Mouse (Mus musculus): ENCODE measurements around the gene Hist1h2aa. TPM values are rescaled to one million over a fixed set of nuclear protein-coding genes. Genes with fewer than 3 reads are reported as not detected.

Hist1h2aa gene
- polyA plus RNA-seq (2015; fragmentation: Nextera tagmentation; extraction: Ambion mirVana): not detected in 2 replicates

- H3K4me2 ChIP-seq (ENCODE audit: low read depth, low read length): no peak within 1 kb of the TSS
- H3K9ac ChIP-seq (replicated peaks): no peak within 1 kb of the TSS
- WGBS (ENCODE audit: insufficient replicate concordance): 82% methylated on average over 10 of the region's 10 CpGs
- no peak within 1 kb of the TSS for H3K4me3 ChIP-seq (ENCODE audit: low read depth, low read length)
- no peaks in the 10 kb centered on the region for H3K9me3 ChIP-seq (ENCODE audit: low read length)
- no peak for DNase-seq
- H3K27ac ChIP-seq (ENCODE audit: low read depth): no peak within 1 kb of the TSS
- H3K27me3 ChIP-seq (ENCODE audit: insufficient read depth, low read length): no peaks in the 10 kb centered on the region
- H3K36me3 ChIP-seq (replicated peaks; ENCODE audit: insufficient read depth, low read length): no peaks in the 10 kb centered on the region
- TF ChIP-seq EP300 (IDR thresholded peaks at IDR 0.05; ENCODE audit: low read depth) (no peak), CTCF (IDR thresholded peaks at IDR 0.05; ENCODE audit: low read depth) (no peak)
- H3K4me1 ChIP-seq (ENCODE audit: insufficient read depth): 0 out of 2 replicates have a peak, but pooled peaks cover under 1% of the 10 kb centered on the region
- no peak for ATAC-seq
Measured at GRCm38 (mm10) chr13:23934211-23934520, at the start of gene Hist1h2aa. Gene Hist1h2aa (plus strand): TSS chr13:23934462.

- DNase-seq (peak; percentile 59), ATAC-seq (peak; percentile 74)
- Histone ChIP-seq H3K9me3 (ENCODE audit: low read length) (no peaks in the 10 kb centered on the region), H3K4me2 (ENCODE audit: low read depth, low read length) (no peak overlapping the region), H3K9ac (replicated peaks) (no peak overlapping the region), H3K27me3 (ENCODE audit: insufficient read depth, low read length) (no peaks in the 10 kb centered on the region), H3K36me3 (replicated peaks; ENCODE audit: insufficient read depth, low read length) (no peaks in the 10 kb centered on the region), H3K4me3 (ENCODE audit: low read depth, low read length) (no peak overlapping the region), H3K4me1 (ENCODE audit: insufficient read depth) (peaks cover 4% of the 10 kb centered on the region; the same call in 1 of the 2 replicates), H3K27ac (ENCODE audit: low read depth) (no peak overlapping the region)
- TF ChIP-seq CTCF (IDR thresholded peaks at IDR 0.05; ENCODE audit: low read depth) (peak; percentile 81), EP300 (IDR thresholded peaks at IDR 0.05; ENCODE audit: low read depth) (no peak)
- 10% methylated on average over 2 of the region's 2 CpGs for WGBS (ENCODE audit: insufficient replicate concordance)
Measured at GRCm38 (mm10) chr13:23885540-23885939, 48.7 kb upstream of the Hist1h2aa start.

- no peaks in the 10 kb centered on the region for H3K27me3 ChIP-seq (ENCODE audit: insufficient read depth, low read length)
- no peak overlapping the region for H3K9ac ChIP-seq (replicated peaks)
- peak; percentile 60 for ATAC-seq
- H3K4me2 ChIP-seq (ENCODE audit: low read depth, low read length): no peak overlapping the region
- peaks cover 4% of the 10 kb centered on the region; the same call in 1 of the 2 replicates for H3K4me1 ChIP-seq (ENCODE audit: insufficient read depth)
- H3K9me3 ChIP-seq (ENCODE audit: low read length): no peaks in the 10 kb centered on the region
- H3K4me3 ChIP-seq (ENCODE audit: low read depth, low read length): no peak overlapping the region
- no peaks in the 10 kb centered on the region for H3K36me3 ChIP-seq (replicated peaks; ENCODE audit: insufficient read depth, low read length)
- 63% methylated on average over 3 of the region's 3 CpGs for WGBS (ENCODE audit: insufficient replicate concordance)
- DNase-seq: no peak
- H3K27ac ChIP-seq (ENCODE audit: low read depth): no peak overlapping the region
- TF ChIP-seq EP300 (IDR thresholded peaks at IDR 0.05; ENCODE audit: low read depth) (peak; percentile 67; the same call in 1 of the 2 replicates), CTCF (IDR thresholded peaks at IDR 0.05; ENCODE audit: low read depth) (no peak)
Measured at GRCm38 (mm10) chr13:23887026-23887725, 47.1 kb upstream of the Hist1h2aa start.

- no peaks in the 10 kb centered on the region for H3K9me3 ChIP-seq (ENCODE audit: low read length)
- no peaks in the 10 kb centered on the region for H3K36me3 ChIP-seq (replicated peaks; ENCODE audit: insufficient read depth, low read length)
- TF ChIP-seq CTCF (IDR thresholded peaks at IDR 0.05; ENCODE audit: low read depth): no peak
- TF ChIP-seq EP300 (IDR thresholded peaks at IDR 0.05; ENCODE audit: low read depth): no peak
- DNase-seq: no peak
- H3K4me3 ChIP-seq (ENCODE audit: low read depth, low read length): no peak overlapping the region
- peaks cover 4% of the 10 kb centered on the region; the same call in 1 of the 2 replicates for H3K4me1 ChIP-seq (ENCODE audit: insufficient read depth)
- 72% methylated on average over 6 of the region's 6 CpGs for WGBS (ENCODE audit: insufficient replicate concordance)
- no peak for ATAC-seq
- H3K27ac ChIP-seq (ENCODE audit: low read depth): no peak overlapping the region
- H3K9ac ChIP-seq (replicated peaks): no peak overlapping the region
- H3K4me2 ChIP-seq (ENCODE audit: low read depth, low read length): no peak overlapping the region
- H3K27me3 ChIP-seq (ENCODE audit: insufficient read depth, low read length): no peaks in the 10 kb centered on the region
Measured at GRCm38 (mm10) chr13:23889011-23889605, 45.2 kb upstream of the Hist1h2aa start.

GRCm38 (mm10) chr13:23892592-23893268 lies 41.5 kb upstream of the Hist1h2aa start:
- 58% methylated on average over 9 of the region's 9 CpGs for WGBS (ENCODE audit: insufficient replicate concordance)
- no peak overlapping the region for H3K4me3 ChIP-seq (ENCODE audit: low read depth, low read length)
- ATAC-seq: no peak

GRCm38 (mm10) chr13:23893269-23893593 lies 41.0 kb upstream of the Hist1h2aa start:
- TF ChIP-seq EP300 (IDR thresholded peaks at IDR 0.05; ENCODE audit: low read depth): peak; percentile 50; the same call in 1 of the 2 replicates
- no peak for TF ChIP-seq CTCF (IDR thresholded peaks at IDR 0.05; ENCODE audit: low read depth)
- no peak for DNase-seq
- Histone ChIP-seq H3K27me3 (ENCODE audit: insufficient read depth, low read length) (no peaks in the 10 kb centered on the region), H3K4me1 (ENCODE audit: insufficient read depth) (no peaks in the 10 kb centered on the region; the same call in 1 of the 2 replicates), H3K9me3 (ENCODE audit: low read length) (no peaks in the 10 kb centered on the region), H3K27ac (ENCODE audit: low read depth) (no peak overlapping the region), H3K9ac (replicated peaks) (no peak overlapping the region), H3K36me3 (replicated peaks; ENCODE audit: insufficient read depth, low read length) (no peaks in the 10 kb centered on the region), H3K4me2 (ENCODE audit: low read depth, low read length) (no peak overlapping the region), H3K4me3 (ENCODE audit: low read depth, low read length) (no peak overlapping the region)
- no peak for ATAC-seq
- 56% methylated on average over 4 of the region's 4 CpGs for WGBS (ENCODE audit: insufficient replicate concordance)

More at GRCm38 (mm10) chr13:23892592-23893268, 41.5 kb upstream of the Hist1h2aa start:
- TF ChIP-seq EP300 (IDR thresholded peaks at IDR 0.05; ENCODE audit: low read depth) (no peak), CTCF (IDR thresholded peaks at IDR 0.05; ENCODE audit: low read depth) (no peak)
- no peak overlapping the region for H3K9ac ChIP-seq (replicated peaks)
- H3K36me3 ChIP-seq (replicated peaks; ENCODE audit: insufficient read depth, low read length): no peaks in the 10 kb centered on the region
- no peak overlapping the region for H3K4me2 ChIP-seq (ENCODE audit: low read depth, low read length)
- no peaks in the 10 kb centered on the region for H3K4me1 ChIP-seq (ENCODE audit: insufficient read depth)
- no peaks in the 10 kb centered on the region for H3K9me3 ChIP-seq (ENCODE audit: low read length)
- no peaks in the 10 kb centered on the region for H3K27me3 ChIP-seq (ENCODE audit: insufficient read depth, low read length)
- DNase-seq: no peak
- no peak overlapping the region for H3K27ac ChIP-seq (ENCODE audit: low read depth)

All from liver, postnatal 0 days (tissue).